ENCODE assay signal across 8 mouse cellular contexts in genomic region chr1:30700399-30701081, GRCm38 (mm10).
A peak's percentile ranks its signal among the peaks of the same experiment; 100 is the strongest.
DNase-seq lines count a peak whose midpoint lies in the region; ATAC-seq and TF ChIP-seq lines count a peak whose summit lies in the region.

No protein-coding gene starts in this region.

- POLR2A ChIA-PET in Patski (lab: Charles Lee): interaction anchor here (0.6 kb wide), 1 partner anchor 191 kb away, joined by 3 read pairs; no protein-coding TSS in a partner anchor

- peaks cover 2% of the 10 kb centered on the region for H3K27me3 ChIP-seq in Patski
- H3K27me3 ChIP-seq in midbrain, embryonic 13.5 days: no peaks in the 10 kb centered on the region

- H3K36me3 ChIP-seq in midbrain, embryonic 13.5 days: no peaks in the 10 kb centered on the region

- TF ChIP-seq CTCF in Patski (IDR thresholded peaks at IDR 0.05): peak; percentile 33

- CTCF ChIA-PET in Patski (lab: Charles Lee): interaction anchor here (1.0 kb wide), 1 partner anchor 453 kb away, joined by 3 read pairs; no protein-coding TSS in a partner anchor

- H3K4me1 ChIP-seq in midbrain, embryonic 13.5 days (replicated peaks): no peaks in the 10 kb centered on the region

- H3K9ac ChIP-seq in midbrain, embryonic 13.5 days (replicated peaks): no peak overlapping the region

- no peaks in the 10 kb centered on the region for H3K9me3 ChIP-seq in midbrain, embryonic 13.5 days

- no peak overlapping the region for H3K4me3 ChIP-seq in midbrain, embryonic 13.5 days (replicated peaks)

- in situ Hi-C loops in Patski (cut with MboI; ENCODE audit: low pct_unique_long_range_greater_than_20kb): no loop called here

- peak; percentile 4 for DNase-seq in kidney, postnatal 14 days
- DNase-seq in kidney, adult 9 months: no peak
- DNase-seq in Patski (ENCODE audit: low read depth, low spot score): no peak
- peak; percentile 15 for DNase-seq in fibroblast of lung, adult 2 months (ENCODE audit: low read depth)
- DNase-seq in spleen, postnatal 14 days (ENCODE audit: low spot score in 2 of 2): no peak
- no peak for DNase-seq in kidney, adult 18-20 months
- no peak for DNase-seq in spleen, postnatal 10 days (ENCODE audit: low spot score in 2 of 2)

- WGBS in midbrain, embryonic 13.5 days: 51% methylated on average over 10 of the region's 10 CpGs

- no peak overlapping the region for H3K27ac ChIP-seq in midbrain, embryonic 13.5 days

- ATAC-seq in Patski: no peak
- ATAC-seq in midbrain, embryonic 13.5 days: peak; percentile 90

- H3K4me2 ChIP-seq in midbrain, embryonic 13.5 days (replicated peaks): no peak overlapping the region

Comparison
In these comparisons a context has a peak if more than half of its experiments do, and no peak if none do; other contexts are left out.
1. DNase-seq: peak in kidney, postnatal 14 days (single experiment) and fibroblast of lung, adult 2 months (single experiment); none in kidney, adult 9 months (single experiment), Patski (single experiment), spleen, postnatal 14 days (0 of 2), kidney, adult 18-20 months (single experiment) and spleen, postnatal 10 days (0 of 2).